Mouse (Mus musculus) embryonic facial prominence, embryonic 14.5 days (tissue): ENCODE measurements at regions not wholly inside any gene's neighbourhood (a gene's known extent, or its start where the extent isn't known, plus 50 kb on each side); places are given as distances from the start of the nearest gene placed in this dataset.

Experiments
- ATAC-seq: fragments of 200-750 bp; cut with Nextera tagmentation; 2 replicates; pipeline ENCODE4 v1.8.0; 2017; ENCODE audit warnings: low read depth, moderate number of reproducible peaks, moderate TSS enrichment
- DNase-seq: peaks from one replicate; pipeline ENCODE4 v3.0.0-alpha.2; 2015; ENCODE audit warnings: low spot score
- H3K27ac ChIP-seq: fragments of 300-500 bp; sonication (generic); replicated peaks from 2 replicates; pipeline ENCODE4 v1.5.1; 2014; ENCODE audit warnings: low read depth, mild to moderate bottlenecking, low read length, moderate library complexity
- H3K27me3 ChIP-seq: fragments of 300-500 bp; sonication (generic); replicated peaks from 2 replicates; pipeline ENCODE4 v1.6.1; 2014; ENCODE audit warnings: low read length; ENCODE audit not compliant: control insufficient read depth, insufficient read depth
- H3K36me3 ChIP-seq: fragments of 300-500 bp; sonication (generic); 2 replicates; pipeline ENCODE4 v1.6.1; 2014; ENCODE audit warnings: low read length, mixed read lengths; ENCODE audit not compliant: control insufficient read depth, insufficient read depth
- H3K4me1 ChIP-seq: fragments of 300-500 bp; sonication (generic); 2 replicates; pipeline ENCODE4 v1.6.1; 2014; ENCODE audit warnings: antibody characterized with exemption, low read length; ENCODE audit not compliant: control insufficient read depth, insufficient read depth
- H3K4me2 ChIP-seq: fragments of 300-500 bp; sonication (generic); 2 replicates; pipeline ENCODE4 v1.6.1; 2014; ENCODE audit warnings: low read depth, mild to moderate bottlenecking, low read length, moderate library complexity, mixed read lengths
- H3K4me3 ChIP-seq: fragments of 300-500 bp; sonication (generic); 2 replicates; pipeline ENCODE4 v1.5.1; 2014; ENCODE audit warnings: low read depth, mild to moderate bottlenecking, low read length
- H3K9ac ChIP-seq: fragments of 300-500 bp; sonication (generic); 2 replicates; pipeline ENCODE4 v1.6.1; 2014; ENCODE audit warnings: low read depth, mild to moderate bottlenecking, low read length, moderate library complexity, mixed read lengths
- H3K9me3 ChIP-seq: fragments of 300-500 bp; sonication (generic); 2 replicates; pipeline ENCODE4 v1.6.1; 2016; ENCODE audit warnings: low read length; ENCODE audit not compliant: control insufficient read depth
- WGBS: fragments of 180-500 bp; shearing (Covaris S2); extraction: QIAGEN DNeasy Blood & Tissue Kit; methylation state at CpG from one replicate; pipeline ENCODE4 v1.1.7; 2014; 5-methylcytosine and 5-hydroxymethylcytosine counted together

GRCm38 (mm10) chr14:17578776-17579175, 81.3 kb upstream of the Thrb start:
- ATAC-seq = peak; percentile 65; the same call in 1 of the 2 replicates
- no peak overlapping the region for H3K4me3 ChIP-seq
- H3K9ac ChIP-seq = no peak overlapping the region
- H3K4me2 ChIP-seq = no peak overlapping the region
- WGBS = 55% methylated on average over 1 of the region's 1 CpGs
- H3K27ac ChIP-seq = no peak overlapping the region
- no peaks in the 10 kb centered on the region for H3K27me3 ChIP-seq
- DNase-seq = peak; percentile 73
- H3K9me3 ChIP-seq = no peaks in the 10 kb centered on the region
- no peaks in the 10 kb centered on the region for H3K4me1 ChIP-seq
- no peaks in the 10 kb centered on the region for H3K36me3 ChIP-seq

DNA sequence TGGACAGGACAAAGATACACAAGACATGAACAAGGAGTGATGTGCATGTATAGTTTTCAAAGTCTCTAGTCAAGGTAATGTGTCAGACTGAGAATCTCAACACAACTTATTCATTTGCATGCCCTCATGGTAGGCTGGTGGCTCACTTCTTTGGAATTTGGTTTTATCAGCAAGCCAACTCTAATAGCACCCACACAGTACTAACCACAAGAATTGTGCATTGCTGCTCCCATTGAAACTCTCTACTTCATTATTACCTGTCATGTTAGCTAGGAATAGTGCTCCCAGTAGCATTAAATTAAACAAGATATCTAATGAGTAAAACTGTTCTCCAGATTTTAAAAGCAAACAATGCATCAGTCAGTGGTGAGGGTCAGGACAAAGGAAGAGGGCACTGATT, 70.5 kb upstream of the Thrb start:
- ATAC-seq = no peak
- Histone ChIP-seq H3K9ac (no peak overlapping the region), H3K36me3 (no peaks in the 10 kb centered on the region), H3K4me3 (no peak overlapping the region), H3K4me2 (no peak overlapping the region), H3K27me3 (no peaks in the 10 kb centered on the region), H3K27ac (no peak overlapping the region), H3K9me3 (0 out of 2 replicates have a peak, but pooled peaks cover 1% of the 10 kb centered on the region), H3K4me1 (no peaks in the 10 kb centered on the region)
- no peak for DNase-seq

DNA sequence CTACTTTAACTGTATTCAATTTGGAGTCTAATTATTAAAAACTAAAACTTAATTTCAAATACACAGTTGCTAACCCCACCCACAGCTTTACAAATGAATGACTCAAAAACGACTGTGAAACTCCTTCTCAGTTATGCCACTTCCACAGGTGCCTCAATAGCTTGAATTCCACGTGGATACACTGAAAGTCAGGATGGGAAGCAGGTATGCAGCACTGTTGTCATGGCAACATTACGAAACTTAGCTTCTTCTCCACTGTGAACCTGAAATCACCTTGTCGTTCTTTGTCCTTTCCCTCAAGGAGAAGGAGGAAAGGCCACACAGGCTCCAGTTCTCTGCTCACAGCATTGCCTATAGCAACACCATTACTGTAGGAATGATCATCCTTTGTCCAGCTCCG, 60.5 kb upstream of the Thrb start:
- Histone ChIP-seq H3K36me3 (no peaks in the 10 kb centered on the region), H3K9me3 (no peaks in the 10 kb centered on the region), H3K9ac (no peak overlapping the region), H3K4me3 (no peak overlapping the region), H3K4me2 (no peak overlapping the region), H3K27ac (no peak overlapping the region), H3K27me3 (no peaks in the 10 kb centered on the region), H3K4me1 (no peaks in the 10 kb centered on the region)
- DNase-seq (no peak), ATAC-seq (no peak)
- 69% methylated on average over 5 of the region's 5 CpGs for WGBS

DNA sequence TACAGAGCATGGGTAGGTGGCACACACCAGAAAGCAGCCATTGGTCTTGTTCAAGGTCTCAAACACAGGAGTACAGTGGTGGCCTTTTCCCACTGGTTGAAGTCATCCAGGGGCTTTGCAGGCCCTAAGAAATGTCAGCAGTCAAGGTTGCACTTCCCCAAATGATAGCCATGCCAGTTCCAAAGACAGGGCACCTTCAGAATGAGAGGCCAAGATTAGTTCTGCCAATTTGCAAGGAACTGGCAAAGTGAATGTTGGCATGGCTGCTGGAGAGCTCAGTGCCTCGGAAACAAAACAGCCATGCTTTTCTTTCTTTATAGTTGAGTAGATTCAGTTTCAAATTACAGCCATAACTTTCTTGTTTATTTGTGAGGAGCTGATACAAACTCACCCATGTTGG, 57.7 kb upstream of the Thrb start:
- Histone ChIP-seq H3K9ac (no peak overlapping the region), H3K27ac (no peak overlapping the region), H3K27me3 (no peaks in the 10 kb centered on the region), H3K36me3 (no peaks in the 10 kb centered on the region), H3K4me3 (no peak overlapping the region), H3K9me3 (no peaks in the 10 kb centered on the region), H3K4me1 (no peaks in the 10 kb centered on the region), H3K4me2 (no peak overlapping the region)
- ATAC-seq (no peak), DNase-seq (no peak)
- 72% methylated on average over 1 of the region's 1 CpGs for WGBS

GRCm38 (mm10) chr14:17606018-17606417, 54.0 kb upstream of the Thrb start:
- Histone ChIP-seq H3K36me3 (no peaks in the 10 kb centered on the region), H3K27ac (no peak overlapping the region), H3K4me1 (no peaks in the 10 kb centered on the region), H3K4me2 (no peak overlapping the region), H3K27me3 (no peaks in the 10 kb centered on the region), H3K9me3 (no peaks in the 10 kb centered on the region), H3K4me3 (no peak overlapping the region), H3K9ac (no peak overlapping the region)
- DNase-seq = no peak
- ATAC-seq = no peak
- 54% methylated on average over 3 of the region's 3 CpGs for WGBS

- 84% methylated on average over 2 of the region's 2 CpGs for whole genome bisulfite sequencing
- Histone ChIP-seq H3K27ac (no peak overlapping the region), H3K4me1 (no peaks in the 10 kb centered on the region), H3K4me2 (no peak overlapping the region), H3K9ac (no peak overlapping the region), H3K36me3 (no peaks in the 10 kb centered on the region), H3K27me3 (no peaks in the 10 kb centered on the region), H3K9me3 (no peaks in the 10 kb centered on the region), H3K4me3 (no peak overlapping the region)
- DNase-seq (no peak), ATAC-seq (no peak)
These were observed 52.9 kb upstream of the Thrb start for GRCm38 (mm10) chr14:17607186-17607585.
